Mouse (Mus musculus) liver, adult (tissue): ENCODE measurements around the gene Syne3.
A peak's percentile ranks its signal among the peaks of the same experiment; 100 is the strongest.

Experiments
- GATA4 ChIP-seq: IDR thresholded peaks from 2 replicates; pipeline ENCODE4 v1.6.1; 2014; ENCODE audit warnings: mild to moderate bottlenecking, low read length; ENCODE audit not compliant: insufficient replicate concordance

Gene Syne3

GRCm38 (mm10) chr12:105031081-105032058 lies 21.8 kb upstream of the Syne3 start:
- TF ChIP-seq GATA4: peak; percentile 46; the same call in 1 of the 2 replicates

DNA sequence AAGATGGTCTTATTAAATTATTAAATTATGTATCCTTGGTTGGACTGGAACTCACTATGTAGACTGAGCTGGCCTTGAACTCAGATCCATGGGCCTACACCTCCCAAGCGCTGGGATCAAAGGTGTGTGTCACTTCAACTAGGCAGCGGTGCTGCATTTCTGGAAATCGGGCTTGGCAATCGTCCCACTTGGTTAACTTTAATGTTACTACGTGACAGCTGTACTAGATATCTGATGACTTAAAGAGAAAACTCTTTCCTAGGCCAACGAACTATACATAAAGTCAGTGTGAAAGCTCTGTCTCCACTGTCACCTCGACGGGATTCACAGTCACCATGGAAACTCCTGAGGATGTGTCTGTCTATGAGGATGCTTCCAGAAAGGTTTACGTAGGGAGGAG lies 20.3 kb upstream of the Syne3 start:
- no peak for TF ChIP-seq GATA4

DNA sequence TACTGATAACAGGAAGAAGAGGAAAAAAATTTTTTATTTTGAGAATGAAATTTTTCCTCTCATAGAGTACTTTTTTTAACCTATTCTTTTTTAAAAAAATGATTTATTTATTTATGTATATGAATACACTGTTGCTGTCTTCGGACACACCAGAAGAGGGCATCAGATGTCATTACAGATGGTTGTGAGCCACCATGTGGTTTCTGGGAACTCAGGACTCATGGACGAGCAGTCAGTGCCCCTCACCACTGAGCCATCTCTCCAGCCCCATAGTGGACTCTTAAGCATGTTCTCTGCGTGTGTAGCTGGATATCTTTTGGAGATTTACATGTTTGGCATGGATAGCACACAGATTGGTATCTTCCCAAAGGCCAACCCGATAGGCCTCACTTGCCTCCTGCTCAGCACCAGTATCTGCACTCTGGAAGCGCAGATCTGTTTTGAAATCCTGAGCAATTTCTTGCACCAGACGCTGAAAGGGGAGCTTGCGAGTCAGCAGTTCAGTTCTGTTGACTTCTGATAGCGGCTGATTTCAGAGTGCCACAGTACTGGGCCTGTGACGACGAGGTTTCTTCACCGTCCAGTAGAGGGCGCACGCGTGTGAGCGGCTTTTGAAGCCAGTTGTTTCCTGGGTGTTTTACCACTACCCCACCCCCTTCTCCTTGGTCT lies 17.8 kb upstream of the Syne3 start:
- peak; percentile 81; the same call in 1 of the 2 replicates for TF ChIP-seq GATA4

DNA sequence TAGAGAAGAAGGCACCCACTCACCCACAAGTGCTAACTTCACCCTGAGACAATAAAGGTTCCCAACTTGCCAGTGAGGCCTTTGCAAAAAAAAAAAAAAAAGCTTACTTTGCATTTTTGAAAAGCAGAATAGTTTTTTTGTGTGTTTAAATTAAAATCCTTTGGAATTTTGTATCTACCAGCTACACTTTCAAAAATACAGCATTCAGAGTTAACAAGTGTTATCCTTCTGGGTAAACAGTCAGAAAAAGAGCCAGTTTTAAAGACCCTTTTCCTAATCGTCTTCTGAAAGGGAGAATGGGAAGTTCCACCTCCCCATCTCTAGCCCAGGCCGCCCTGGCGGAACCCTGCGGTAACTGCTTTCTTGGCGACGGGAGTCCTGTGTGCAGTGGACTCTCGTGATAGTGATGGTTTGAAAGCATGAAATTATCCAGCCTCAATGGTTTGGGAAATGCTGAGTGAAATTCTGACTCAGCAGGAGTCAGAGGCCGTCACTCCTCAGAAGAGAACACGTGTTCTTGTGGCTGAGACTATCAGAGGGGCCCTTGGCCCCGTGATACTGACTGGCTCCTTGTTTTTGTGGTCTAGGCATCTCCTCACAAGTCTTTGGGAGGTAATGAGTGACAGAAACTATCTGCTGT lies 16.5 kb upstream of the Syne3 start:
- TF ChIP-seq GATA4: no peak

GRCm38 (mm10) chr12:105025271-105025946 lies 15.8 kb upstream of the Syne3 start:
- TF ChIP-seq GATA4: peak; percentile 49; the same call in 1 of the 2 replicates

DNA sequence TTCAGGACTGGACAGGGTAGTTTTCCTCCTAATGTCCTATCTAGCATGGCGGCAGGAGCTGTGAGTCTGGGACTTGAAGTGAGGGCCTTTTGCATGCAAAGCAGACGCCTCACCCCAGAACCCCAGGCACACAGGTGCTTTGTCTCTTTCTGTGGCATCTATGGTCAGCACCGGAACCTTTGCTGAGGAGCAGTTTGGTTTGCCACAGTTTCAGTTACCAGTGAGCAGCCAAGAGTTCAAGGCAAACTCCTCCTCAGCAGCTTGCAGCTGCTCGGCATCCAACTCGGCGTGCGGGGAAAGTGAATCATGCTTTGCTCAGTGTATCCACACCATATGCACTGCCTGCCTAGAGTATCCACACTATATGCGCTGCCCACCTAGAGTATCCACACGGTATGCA lies 13.2 kb upstream of the Syne3 start:
- no peak for TF ChIP-seq GATA4

DNA sequence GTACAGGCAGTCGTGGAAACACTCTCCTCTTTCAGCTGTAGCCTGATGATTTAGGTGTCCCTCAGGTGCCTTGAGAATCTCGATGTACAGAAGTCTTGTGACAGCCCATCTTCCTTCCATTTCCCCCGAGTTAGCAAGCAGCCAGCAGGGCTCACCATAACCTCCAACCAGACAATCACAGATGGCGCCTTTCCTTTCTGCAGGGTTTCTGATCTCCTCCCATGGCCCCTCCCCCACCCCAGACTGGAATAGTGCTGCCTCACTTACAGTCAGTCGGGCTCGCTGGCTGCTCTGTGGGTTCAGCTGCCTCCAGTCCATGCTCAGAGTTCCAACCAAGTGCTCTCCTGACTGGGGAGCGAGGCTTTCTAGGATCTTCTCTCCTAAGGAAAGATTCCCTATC lies 12.5 kb upstream of the Syne3 start:
- no peak for TF ChIP-seq GATA4

- no peak for TF ChIP-seq GATA4
Measured at GRCm38 (mm10) chr12:105021441-105022069, 11.9 kb upstream of the Syne3 start.

DNA sequence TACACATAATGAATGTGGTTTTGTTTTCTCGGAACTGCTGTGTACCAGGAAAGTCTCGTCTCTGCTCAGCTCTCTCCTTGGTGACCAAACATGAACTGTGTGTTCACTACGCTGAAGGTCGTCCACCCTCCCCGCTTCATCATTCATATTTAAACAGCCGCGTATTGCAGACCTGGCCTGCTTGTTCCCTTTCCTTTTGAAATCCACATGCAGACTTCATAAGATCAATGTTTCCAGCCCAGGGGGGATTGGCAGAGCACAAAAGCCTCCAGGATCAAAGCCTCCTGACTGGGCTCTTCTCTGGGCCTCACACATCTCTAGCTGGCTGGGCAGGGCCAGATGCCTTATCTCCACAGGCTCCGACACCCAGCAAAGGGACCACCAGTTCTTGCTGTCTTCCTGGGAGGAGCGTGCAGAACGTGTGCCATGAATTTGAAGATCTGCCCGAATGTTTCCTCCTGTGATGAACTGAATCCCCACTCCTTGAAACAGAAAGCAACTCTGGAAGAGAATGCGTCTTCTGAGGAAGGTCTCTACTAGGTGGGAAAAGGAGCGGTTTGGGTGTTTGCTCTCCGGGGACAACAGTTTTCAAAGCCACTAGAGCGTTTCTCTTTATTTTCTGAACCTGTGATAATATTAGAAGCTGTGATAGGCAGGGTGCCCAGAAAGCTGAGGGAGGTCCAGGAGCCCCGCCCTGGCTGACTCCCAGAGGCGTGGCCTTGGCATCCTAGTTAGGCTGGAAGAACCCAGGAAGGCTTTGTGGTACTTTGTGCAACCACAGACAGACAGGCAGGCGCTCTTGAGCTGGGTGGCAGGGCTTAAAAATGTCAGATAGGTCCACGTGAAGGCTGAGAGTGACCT lies 10.0 kb upstream of the Syne3 start:
- no peak for TF ChIP-seq GATA4

DNA sequence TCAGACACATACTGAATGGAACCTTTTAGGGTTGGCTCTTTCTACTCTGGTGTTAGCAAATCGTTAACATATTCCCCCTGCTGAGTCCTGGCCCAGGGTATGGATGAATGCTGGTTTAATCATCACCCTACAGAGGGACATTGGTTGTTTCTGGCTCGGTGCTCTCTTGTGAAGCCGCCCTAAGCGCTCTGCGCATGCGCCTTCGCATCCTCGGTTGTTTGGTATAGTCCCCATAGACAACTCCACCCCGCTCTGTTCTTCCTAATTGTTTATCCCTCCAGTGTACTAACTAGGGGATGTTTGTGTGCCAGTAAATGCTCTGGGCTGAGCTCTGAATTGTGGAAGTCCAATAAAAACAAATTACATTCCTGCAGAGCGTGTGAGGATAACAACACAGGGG lies 7.0 kb upstream of the Syne3 start:
- TF ChIP-seq GATA4: no peak

GRCm38 (mm10) chr12:105016199-105016598 lies 6.6 kb upstream of the Syne3 start:
- no peak for TF ChIP-seq GATA4

DNA sequence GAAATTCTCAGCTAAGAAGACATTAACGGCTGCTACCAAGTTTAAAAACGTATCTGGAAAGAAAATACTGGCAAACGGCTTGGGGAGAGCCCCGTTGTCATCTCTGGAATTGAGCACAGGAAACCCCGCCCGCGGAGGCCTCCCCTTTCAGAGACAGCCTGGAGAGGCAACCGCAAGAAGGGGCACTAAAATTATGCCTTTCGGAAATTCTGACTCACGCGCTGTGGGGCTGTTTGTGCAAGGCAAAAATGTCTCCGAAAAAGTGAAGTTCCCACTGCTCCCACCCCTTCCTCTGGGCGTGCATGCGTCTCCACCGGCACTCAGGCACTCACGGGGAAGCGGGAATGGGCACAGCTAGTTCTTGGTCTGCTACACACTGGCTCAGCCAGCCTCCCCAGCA lies 3.5 kb upstream of the Syne3 start:
- TF ChIP-seq GATA4: no peak

DNA sequence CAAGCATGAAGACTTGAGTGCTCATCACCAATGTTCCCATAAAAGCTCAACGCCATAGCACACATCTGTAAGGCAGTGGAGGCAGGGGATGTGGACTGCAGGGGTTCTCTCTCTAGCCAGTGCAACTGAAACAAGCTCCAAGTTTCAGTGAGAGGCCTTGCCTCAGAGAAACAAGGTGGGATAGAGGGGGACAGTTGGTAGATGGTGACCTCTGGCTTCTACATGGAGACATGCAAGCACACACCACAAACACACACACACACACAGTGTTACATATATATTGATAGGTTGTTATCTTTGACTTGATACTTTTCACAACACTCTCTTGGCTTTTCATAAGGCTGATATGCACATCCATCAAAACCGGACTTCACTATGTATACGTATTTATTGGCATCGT lies 2.7 kb upstream of the Syne3 start:
- TF ChIP-seq GATA4: no peak

GRCm38 (mm10) chr12:105011589-105011988 lies 2.0 kb upstream of the Syne3 start:
- TF ChIP-seq GATA4: no peak
